Mouse (Mus musculus) erythroid progenitor cell, adult 5-6 weeks (primary cell): ENCODE measurements around the gene Trex1. TPM values are rescaled to one million over a fixed set of nuclear protein-coding genes. Genes with fewer than 3 reads are reported as not detected.

Source experiments
- ATAC-seq: replicated peaks from 2 replicates; pipeline ENCODE4 v1.8.0; 2016; ENCODE audit warnings: moderate number of reproducible peaks, mild to moderate bottlenecking, moderate TSS enrichment, inconsistent platforms; ENCODE audit not compliant: poor library complexity, low FRiP score, severe bottlenecking
- total RNA-seq, 2 experiments: library from RNA; stranded (forward) in 1 of 2; stranded (reverse) in 1 of 2; fragments of 150-400 nt in 1 of 2; fragments of 186-747, 209-891 nt in 1 of 2; gene quantifications; 2 replicates each; pipeline versions ENCODE4 v1.2.3 to v1.2.4; 2015 to 2017; ENCODE audit warnings: low replicate concordance in 2 of 2

The Trex1 gene
- total RNA-seq, 2 experiments from 2014 or later: 0.76 to 17.6 TPM

DNA sequence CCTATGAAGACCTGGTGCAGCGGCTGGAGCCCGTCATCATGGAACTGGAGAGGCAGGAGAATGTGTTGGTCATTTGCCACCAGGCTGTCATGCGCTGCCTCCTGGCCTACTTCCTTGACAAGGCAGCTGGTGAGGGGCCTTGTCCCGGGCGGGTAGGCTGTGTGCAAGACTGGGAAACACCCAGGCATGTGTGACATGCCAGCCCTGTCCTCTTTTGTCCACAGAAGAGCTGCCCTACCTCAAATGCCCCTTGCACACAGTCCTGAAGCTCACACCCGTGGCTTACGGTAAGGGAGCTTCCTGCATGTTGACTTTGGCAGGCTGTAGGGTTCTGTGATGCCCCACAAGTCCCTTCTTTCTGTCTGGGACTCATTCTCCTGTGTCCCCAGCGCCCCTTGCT lies 32.0 kb downstream of the Trex1 start:
- no peak for ATAC-seq

DNA sequence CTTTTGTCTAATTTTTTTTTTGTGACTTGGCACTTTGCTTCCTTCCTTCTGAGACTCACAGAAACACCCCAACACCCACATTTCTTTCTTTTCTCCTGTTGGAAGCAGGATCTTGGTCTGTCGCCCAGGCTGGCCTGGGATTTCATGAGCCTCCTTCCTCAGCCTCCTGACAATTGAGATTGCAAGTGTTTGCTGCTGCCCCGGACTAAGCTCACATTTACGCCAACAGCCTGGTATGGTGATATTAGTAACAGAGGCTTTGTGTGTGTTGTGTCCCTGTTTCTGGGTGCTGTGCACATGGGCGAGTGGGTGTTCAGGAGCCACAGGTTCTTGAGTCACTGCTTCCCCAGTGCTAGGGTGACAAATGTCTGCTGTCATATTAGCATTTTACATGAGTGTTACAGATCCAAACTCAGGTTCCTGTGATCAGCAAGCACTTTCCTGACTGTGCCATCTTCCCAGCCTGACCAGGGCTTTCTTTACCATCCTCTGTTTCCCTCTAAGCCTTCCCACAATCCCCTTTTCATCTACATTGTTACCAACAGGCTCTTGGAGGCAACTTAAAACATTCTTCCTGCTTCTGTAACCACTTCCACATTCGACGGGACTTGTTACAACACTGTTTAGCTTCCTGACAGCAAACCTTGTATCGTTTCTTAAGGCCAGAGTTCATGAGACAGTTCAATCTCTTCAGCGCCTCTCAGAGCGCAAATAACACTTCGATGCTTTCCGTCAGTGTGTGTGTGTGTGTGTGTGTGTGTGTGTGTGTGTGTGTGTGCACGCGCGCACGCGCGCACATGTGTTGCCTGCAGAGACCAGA lies 36.5 kb downstream of the Trex1 start:
- no peak for ATAC-seq

DNA sequence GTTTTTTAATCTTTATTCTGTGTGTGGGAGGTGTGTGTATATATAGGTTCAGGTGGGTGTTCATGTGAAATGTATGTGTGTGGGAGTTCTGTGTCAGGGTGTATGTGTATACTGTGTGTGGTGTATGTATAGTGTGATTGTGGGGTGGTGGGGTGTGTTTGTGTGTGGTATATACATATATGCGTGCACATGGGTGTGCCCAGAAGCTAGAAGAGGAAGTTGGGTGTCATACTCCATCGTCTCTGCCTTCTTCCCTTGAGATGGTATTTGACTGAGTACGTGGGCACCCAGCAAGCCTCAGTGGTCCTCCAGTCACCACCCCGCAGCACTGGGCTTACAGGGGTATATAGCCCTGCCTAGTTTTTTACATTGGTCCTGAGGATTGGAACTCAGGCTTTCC lies 38.1 kb downstream of the Trex1 start:
- ATAC-seq: no peak

DNA sequence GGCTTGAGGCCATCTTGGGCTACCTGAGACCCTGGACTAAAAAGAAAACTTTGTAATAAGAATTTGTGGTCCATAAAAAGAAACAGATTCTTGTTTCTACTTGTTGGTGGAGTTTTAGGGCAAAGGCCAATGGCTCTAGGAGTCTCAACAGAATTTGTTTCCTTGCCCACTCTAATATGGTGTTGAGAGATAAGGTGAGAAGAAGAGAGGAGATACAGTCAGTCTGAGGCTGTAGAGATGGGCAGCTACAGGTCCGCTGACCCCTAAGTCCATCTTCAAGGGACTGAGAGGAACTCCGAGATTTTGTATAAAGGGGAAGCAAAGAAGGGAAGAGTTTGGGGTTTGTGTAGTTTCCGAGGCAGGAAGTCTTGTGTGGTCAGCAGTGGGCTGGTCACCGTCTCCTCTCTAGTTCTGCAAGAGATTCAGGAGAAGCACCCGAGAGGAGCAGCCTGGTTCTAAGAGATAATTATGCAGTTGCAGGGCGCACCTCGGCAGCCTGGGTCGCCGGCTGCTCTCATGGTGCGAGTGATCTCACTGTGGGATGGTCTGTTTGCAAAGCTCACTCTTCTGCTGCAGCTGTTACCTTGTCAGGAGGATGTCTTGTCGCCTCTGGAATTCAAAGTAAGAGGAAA lies 42.4 kb downstream of the Trex1 start:
- ATAC-seq: peak; percentile 82

DNA sequence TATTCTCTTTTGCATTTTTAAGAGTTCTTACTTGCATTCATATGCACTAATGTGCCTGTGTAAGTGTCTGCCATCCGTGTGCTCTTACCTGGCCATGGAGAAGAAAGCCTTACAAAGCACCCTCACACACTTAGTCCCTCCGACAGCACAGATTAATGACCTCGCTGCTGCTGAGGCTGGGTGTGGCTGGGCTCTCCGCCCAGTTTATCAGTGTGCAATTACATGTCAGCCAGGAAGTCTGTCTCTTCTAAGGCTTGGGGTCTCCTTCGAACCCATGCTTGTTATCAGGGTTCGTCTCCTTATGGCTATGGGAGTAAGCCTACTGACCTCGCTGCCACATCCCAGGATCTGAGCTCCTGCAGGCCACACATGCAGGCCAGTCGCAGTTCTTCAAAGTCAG lies 44.1 kb downstream of the Trex1 start:
- no peak; the same call in 1 of the 2 replicates for ATAC-seq

DNA sequence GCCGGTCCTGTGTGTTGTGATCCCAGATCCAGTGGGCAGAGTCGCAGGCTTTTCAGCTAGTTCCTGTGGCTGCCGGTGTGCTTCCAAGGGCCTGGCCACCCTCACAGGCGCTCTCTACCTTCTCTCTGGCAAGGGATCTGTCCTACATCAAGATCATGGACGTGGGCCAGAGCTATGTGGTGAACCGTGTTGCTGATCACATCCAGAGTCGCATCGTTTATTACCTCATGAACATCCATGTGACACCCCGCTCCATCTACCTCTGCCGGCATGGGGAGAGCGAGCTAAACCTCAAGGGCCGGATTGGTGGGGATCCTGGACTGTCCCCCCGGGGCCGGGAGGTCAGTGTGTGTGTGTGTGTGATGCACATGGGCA lies 49.2 kb downstream of the Trex1 start:
- no peak for ATAC-seq

DNA sequence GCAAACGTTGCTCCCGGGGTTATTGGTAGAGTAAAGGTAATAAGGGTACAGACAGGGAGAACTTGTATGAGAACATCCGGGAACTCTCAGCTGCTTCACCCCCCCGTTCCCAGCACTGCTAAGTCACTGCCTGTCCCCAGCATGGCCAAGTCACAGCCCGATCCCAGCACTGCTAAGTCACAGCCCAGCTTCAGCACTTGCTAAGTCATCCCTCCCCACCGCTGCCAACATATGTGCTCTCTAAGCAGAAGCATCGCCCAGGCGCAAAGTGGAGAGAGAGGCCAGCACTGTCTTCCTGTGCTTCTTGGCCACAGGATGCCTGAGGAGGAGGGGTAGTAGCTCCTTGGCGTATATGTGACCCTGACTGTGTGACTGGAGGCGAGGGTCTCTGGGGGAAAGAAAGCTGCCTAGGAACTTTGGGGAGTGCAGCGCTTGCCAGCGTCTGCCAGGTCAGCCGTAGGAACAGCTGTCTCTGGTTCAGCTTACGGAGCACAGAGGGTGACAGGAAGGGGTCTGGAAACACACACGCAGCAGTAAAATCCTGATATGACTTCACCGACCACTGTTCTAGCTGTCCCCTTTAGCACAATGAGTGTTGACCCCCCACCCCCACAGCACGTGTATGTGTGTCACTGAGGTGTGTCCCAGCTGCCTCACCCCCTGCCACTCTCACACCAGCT lies 49.8 kb downstream of the Trex1 start:
- peak; percentile 63 for ATAC-seq

DNA sequence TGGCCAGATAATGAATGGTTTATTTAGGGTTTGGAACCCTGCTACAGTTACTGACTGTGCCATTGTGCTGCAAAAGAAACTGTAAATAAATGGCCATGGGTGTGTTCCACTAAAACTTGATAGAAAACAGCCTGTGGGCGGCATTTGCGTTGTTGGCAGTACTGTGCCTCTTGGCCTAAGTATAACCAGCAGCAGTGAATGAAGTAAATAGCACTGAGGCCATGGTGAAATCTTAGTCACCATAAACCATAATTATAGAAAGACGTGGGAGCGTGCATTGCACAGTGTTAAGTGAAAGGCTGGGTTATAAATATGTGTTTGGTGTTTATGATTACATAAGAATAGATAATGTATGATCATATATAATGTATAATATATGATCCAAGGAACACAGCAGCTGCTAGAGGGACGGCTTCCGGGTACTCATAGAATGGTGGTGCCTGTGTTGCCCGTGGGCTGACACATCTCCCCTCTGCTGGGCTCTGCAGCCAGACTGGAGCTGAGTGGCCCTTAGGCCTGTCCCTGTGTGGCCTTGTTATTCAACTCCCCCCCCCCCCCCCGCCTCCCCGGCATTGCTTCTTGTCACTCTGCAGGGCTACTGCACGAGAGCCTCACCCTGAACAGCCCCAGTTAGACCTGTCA lies 50.4 kb downstream of the Trex1 start:
- no peak for ATAC-seq

DNA sequence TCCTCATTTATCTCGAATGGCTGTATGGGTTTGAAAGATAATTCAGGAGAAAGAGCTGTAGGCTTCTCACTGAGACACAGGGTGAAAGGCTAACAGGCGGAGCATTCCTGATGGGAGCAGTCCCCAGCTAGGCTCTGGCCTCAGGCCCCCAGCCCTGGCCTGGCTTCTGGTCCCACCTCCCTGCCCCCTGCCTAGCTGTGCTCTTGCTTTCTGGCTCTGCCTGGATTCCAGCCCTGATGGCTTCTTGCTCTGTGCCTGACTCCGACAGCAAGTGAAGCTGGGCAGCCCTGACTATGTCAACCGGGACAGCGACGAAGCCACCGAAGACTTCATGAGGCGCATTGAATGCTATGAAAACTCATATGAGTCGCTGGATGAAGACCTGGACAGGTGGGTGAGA lies 51.5 kb downstream of the Trex1 start:
- ATAC-seq: no peak

Other genes starting within 250 kb of the Trex1 start
- 2.9 and 4.3 TPM in 2 replicates for gene Celsr3, start 233.4 kb downstream of the Trex1 start, total RNA-seq (2015; ENCODE audit: low replicate concordance)
- gene Celsr3, start 233.4 kb downstream of the Trex1 start, total RNA-seq (2017; ENCODE audit: low replicate concordance): 0.51 and 0.61 TPM in 2 replicates
- gene Slc26a6, start 206.5 kb downstream of the Trex1 start, total RNA-seq (2015; ENCODE audit: low replicate concordance): not detected in 2 replicates
- gene Slc26a6, start 206.5 kb downstream of the Trex1 start, total RNA-seq (2017; ENCODE audit: low replicate concordance): not detected in 2 replicates
- not detected in 2 replicates for gene Tmem89, start 145.1 kb downstream of the Trex1 start, total RNA-seq (2015; ENCODE audit: low replicate concordance)
- gene Tmem89, start 145.1 kb downstream of the Trex1 start, total RNA-seq (2017; ENCODE audit: low replicate concordance): not detected in 2 replicates
- gene Uqcrc1, start 123.1 kb downstream of the Trex1 start, total RNA-seq (2015; ENCODE audit: low replicate concordance): 65.8 and 68.8 TPM in 2 replicates
- 100 and 108 TPM in 2 replicates for gene Uqcrc1, start 123.1 kb downstream of the Trex1 start, total RNA-seq (2017; ENCODE audit: low replicate concordance)
- 0.42 TPM in 1 of 2 replicates, not detected in the other for gene Col7a1, start 106.1 kb downstream of the Trex1 start, total RNA-seq (2015; ENCODE audit: low replicate concordance)
- gene Col7a1, start 106.1 kb downstream of the Trex1 start, total RNA-seq (2017; ENCODE audit: low replicate concordance): 0.64 TPM in 1 of 2 replicates, not detected in the other
- not detected in 2 replicates for gene Ucn2, start 73.7 kb downstream of the Trex1 start, total RNA-seq (2015; ENCODE audit: low replicate concordance)
- gene Ucn2, start 73.7 kb downstream of the Trex1 start, total RNA-seq (2017; ENCODE audit: low replicate concordance): not detected in 2 replicates
- gene Pfkfb4, start 68.0 kb downstream of the Trex1 start, total RNA-seq (2015; ENCODE audit: low replicate concordance): 3.6 and 9.2 TPM in 2 replicates
- 1.6 and 10.8 TPM in 2 replicates for gene Pfkfb4, start 68.0 kb downstream of the Trex1 start, total RNA-seq (2017; ENCODE audit: low replicate concordance)
- gene Shisa5, start 21.2 kb downstream of the Trex1 start, total RNA-seq (2015; ENCODE audit: low replicate concordance): 13.8 and 40.4 TPM in 2 replicates
- 44.5 and 87.6 TPM in 2 replicates for gene Shisa5, start 21.2 kb downstream of the Trex1 start, total RNA-seq (2017; ENCODE audit: low replicate concordance)
- 3.4 and 6.5 TPM in 2 replicates for gene Atrip, start 14.4 kb upstream of the Trex1 start, total RNA-seq (2015; ENCODE audit: low replicate concordance)
- gene Atrip, start 14.4 kb upstream of the Trex1 start, total RNA-seq (2017; ENCODE audit: low replicate concordance): 11.0 and 12.6 TPM in 2 replicates
- gene Ccdc51, start 22.8 kb upstream of the Trex1 start, total RNA-seq (2015; ENCODE audit: low replicate concordance): 2.9 and 5.0 TPM in 2 replicates
- gene Ccdc51, start 22.8 kb upstream of the Trex1 start, total RNA-seq (2017; ENCODE audit: low replicate concordance): 2.6 and 5.5 TPM in 2 replicates
- 106 and 281 TPM in 2 replicates for gene Tma7, start 22.9 kb upstream of the Trex1 start, total RNA-seq (2015; ENCODE audit: low replicate concordance)
- gene Tma7, start 22.9 kb upstream of the Trex1 start, total RNA-seq (2017; ENCODE audit: low replicate concordance): 31.5 and 73.0 TPM in 2 replicates
- not detected in 2 replicates for gene Plxnb1, start 35.7 kb upstream of the Trex1 start, total RNA-seq (2015; ENCODE audit: low replicate concordance)
- not detected in 2 replicates for gene Plxnb1, start 35.7 kb upstream of the Trex1 start, total RNA-seq (2017; ENCODE audit: low replicate concordance)
- not detected in 2 replicates for gene Fbxw21, start 102.3 kb upstream of the Trex1 start, total RNA-seq (2015; ENCODE audit: low replicate concordance)
- not detected in 2 replicates for gene Fbxw21, start 102.3 kb upstream of the Trex1 start, total RNA-seq (2017; ENCODE audit: low replicate concordance)
- gene Fbxw13, start 136.2 kb upstream of the Trex1 start, total RNA-seq (2015; ENCODE audit: low replicate concordance): not detected in 2 replicates
- not detected in 2 replicates for gene Fbxw13, start 136.2 kb upstream of the Trex1 start, total RNA-seq (2017; ENCODE audit: low replicate concordance)
- not detected in 2 replicates for gene Fbxw20, start 175.0 kb upstream of the Trex1 start, total RNA-seq (2015; ENCODE audit: low replicate concordance)
- gene Fbxw20, start 175.0 kb upstream of the Trex1 start, total RNA-seq (2017; ENCODE audit: low replicate concordance): not detected in 2 replicates
- not detected in 2 replicates for gene Fbxw14, start 227.9 kb upstream of the Trex1 start, total RNA-seq (2015; ENCODE audit: low replicate concordance)
- gene Fbxw14, start 227.9 kb upstream of the Trex1 start, total RNA-seq (2017; ENCODE audit: low replicate concordance): not detected in 2 replicates